Mouse (Mus musculus) forebrain, postnatal 0 days (tissue): ENCODE measurements at regions not wholly inside any gene's neighbourhood (a gene's known extent, or its start where the extent isn't known, plus 50 kb on each side); places are given as distances from the start of the nearest gene placed in this dataset.

Experiments
- ATAC-seq: fragments of 200-750 bp; cut with Nextera tagmentation; 2 replicates; pipeline ENCODE4 v1.8.0; 2017; ENCODE audit warnings: mild to moderate bottlenecking, moderate library complexity
- DNase-seq: peaks from one replicate; pipeline ENCODE4 v3.0.0-alpha.2; 2015
- H3K27ac ChIP-seq: fragments of 300-500 bp; sonication (generic); 2 replicates; pipeline ENCODE4 v1.5.1; 2014; ENCODE audit warnings: low read depth, mild to moderate bottlenecking, antibody characterized with exemption, low read length, moderate library complexity, mixed read lengths
- H3K27me3 ChIP-seq: fragments of 300-500 bp; sonication (generic); 2 replicates; pipeline ENCODE4 v1.6.1; 2014; ENCODE audit warnings: mild to moderate bottlenecking, low read length, mixed read lengths; ENCODE audit not compliant: insufficient read depth
- H3K36me3 ChIP-seq: fragments of 300-500 bp; sonication (generic); 2 replicates; pipeline ENCODE4 v1.6.1; 2014; ENCODE audit warnings: mild to moderate bottlenecking, moderate library complexity; ENCODE audit not compliant: insufficient read depth
- H3K4me1 ChIP-seq: fragments of 300-500 bp; sonication (generic); 2 replicates; pipeline ENCODE4 v1.6.1; 2014; ENCODE audit warnings: antibody characterized with exemption; ENCODE audit not compliant: insufficient read depth
- H3K4me2 ChIP-seq: fragments of 300-500 bp; sonication (generic); 2 replicates; pipeline ENCODE4 v1.6.1; 2014; ENCODE audit warnings: low read depth, mild to moderate bottlenecking, moderate library complexity
- H3K4me3 ChIP-seq: fragments of 300-500 bp; sonication (generic); 2 replicates; pipeline ENCODE4 v1.5.1; 2014; ENCODE audit warnings: low read depth, low read length, mixed read lengths
- H3K9ac ChIP-seq: fragments of 300-500 bp; sonication (generic); 2 replicates; pipeline ENCODE4 v1.6.1; 2014; ENCODE audit warnings: mild to moderate bottlenecking
- H3K9me3 ChIP-seq: fragments of 300-500 bp; sonication (generic); 2 replicates; pipeline ENCODE4 v1.6.1; 2016; ENCODE audit warnings: low read length
- CTCF ChIP-seq: sonication (generic); IDR thresholded peaks from 2 replicates; pipeline ENCODE4 v1.5.1; 2016; ENCODE audit warnings: antibody characterized with exemption, control low read depth, low read depth
- WGBS: fragments of 180-500 bp; shearing (Covaris S2); extraction: QIAGEN DNeasy Blood & Tissue Kit; methylation state at CpG from one replicate; pipeline ENCODE4 v1.1.7; 2014; 5-methylcytosine and 5-hydroxymethylcytosine counted together

- H3K4me1 ChIP-seq, result no peaks in the 10 kb centered on the region
- no peak overlapping the region for H3K9ac ChIP-seq
- no peak for DNase-seq
- no peak overlapping the region for H3K4me3 ChIP-seq
- H3K4me2 ChIP-seq, result no peak overlapping the region
- no peak for TF ChIP-seq CTCF
- H3K27ac ChIP-seq, result no peak overlapping the region
- ATAC-seq, result no peak
- 79% methylated on average over 2 of the region's 2 CpGs for WGBS
- H3K27me3 ChIP-seq, result no peaks in the 10 kb centered on the region
- H3K9me3 ChIP-seq, result no peaks in the 10 kb centered on the region
- H3K36me3 ChIP-seq, result no peaks in the 10 kb centered on the region
Observed at GRCm38 (mm10) chr9:91135107-91135506, 227.1 kb upstream of the Zic4 start.

GRCm38 (mm10) chr9:91140651-91141050 is 221.6 kb upstream of the Zic4 start:
- Histone ChIP-seq H3K27ac (no peak overlapping the region), H3K9ac (no peak overlapping the region), H3K27me3 (no peaks in the 10 kb centered on the region), H3K36me3 (no peaks in the 10 kb centered on the region), H3K4me3 (no peak overlapping the region), H3K4me1 (no peaks in the 10 kb centered on the region), H3K9me3 (no peaks in the 10 kb centered on the region), H3K4me2 (no peak overlapping the region)
- no peak for TF ChIP-seq CTCF
- WGBS, result 29% methylated on average over 1 of the region's 1 CpGs
- DNase-seq (no peak), ATAC-seq (no peak)

- Histone ChIP-seq H3K4me3 (no peak overlapping the region), H3K36me3 (no peaks in the 10 kb centered on the region), H3K9ac (no peak overlapping the region), H3K27ac (no peak overlapping the region), H3K9me3 (no peaks in the 10 kb centered on the region), H3K4me1 (no peaks in the 10 kb centered on the region), H3K27me3 (no peaks in the 10 kb centered on the region), H3K4me2 (no peak overlapping the region)
- no peak for TF ChIP-seq CTCF
- DNase-seq (no peak), ATAC-seq (no peak)
- 93% methylated on average over 11 of the region's 11 CpGs for WGBS
Observed at GRCm38 (mm10) chr9:91151893-91152292, 210.3 kb upstream of the Zic4 start.

GRCm38 (mm10) chr9:91159311-91159710 is 202.9 kb upstream of the Zic4 start:
- Histone ChIP-seq H3K4me1 (no peaks in the 10 kb centered on the region), H3K4me2 (no peak overlapping the region), H3K9ac (no peak overlapping the region), H3K36me3 (no peaks in the 10 kb centered on the region), H3K27me3 (no peaks in the 10 kb centered on the region), H3K27ac (no peak overlapping the region), H3K4me3 (no peak overlapping the region), H3K9me3 (no peaks in the 10 kb centered on the region)
- WGBS, result 91% methylated on average over 2 of the region's 2 CpGs
- ATAC-seq (no peak), DNase-seq (no peak)
- no peak for TF ChIP-seq CTCF

- Histone ChIP-seq H3K4me2 (no peak overlapping the region), H3K4me3 (no peak overlapping the region), H3K9me3 (no peaks in the 10 kb centered on the region), H3K4me1 (no peaks in the 10 kb centered on the region), H3K36me3 (no peaks in the 10 kb centered on the region), H3K27me3 (no peaks in the 10 kb centered on the region), H3K27ac (no peak overlapping the region), H3K9ac (no peak overlapping the region)
- peak; percentile 4 for DNase-seq
- TF ChIP-seq CTCF, result no peak
- ATAC-seq, result no peak
Observed at GRCm38 (mm10) chr9:91167871-91168270, 194.3 kb upstream of the Zic4 start.

- no peak overlapping the region for H3K9ac ChIP-seq
- WGBS, result 84% methylated on average over 4 of the region's 4 CpGs
- no peak overlapping the region for H3K4me3 ChIP-seq
- H3K36me3 ChIP-seq, result no peaks in the 10 kb centered on the region
- H3K4me1 ChIP-seq, result no peaks in the 10 kb centered on the region
- H3K27ac ChIP-seq, result no peak overlapping the region
- H3K9me3 ChIP-seq, result no peaks in the 10 kb centered on the region
- ATAC-seq (no peak), DNase-seq (no peak)
- H3K27me3 ChIP-seq, result no peaks in the 10 kb centered on the region
- no peak overlapping the region for H3K4me2 ChIP-seq
- TF ChIP-seq CTCF, result no peak
Observed at GRCm38 (mm10) chr9:91193221-91193620, 169.0 kb upstream of the Zic4 start.

GRCm38 (mm10) chr9:91193954-91194353 is 168.3 kb upstream of the Zic4 start:
- Histone ChIP-seq H3K27ac (no peak overlapping the region), H3K4me2 (no peak overlapping the region), H3K9me3 (no peaks in the 10 kb centered on the region), H3K27me3 (no peaks in the 10 kb centered on the region), H3K4me3 (no peak overlapping the region), H3K4me1 (no peaks in the 10 kb centered on the region), H3K9ac (no peak overlapping the region), H3K36me3 (no peaks in the 10 kb centered on the region)
- no peak for TF ChIP-seq CTCF
- WGBS, result 87% methylated on average over 3 of the region's 3 CpGs
- ATAC-seq, result no peak
- no peak for DNase-seq

GRCm38 (mm10) chr9:91207281-91207680 is 154.9 kb upstream of the Zic4 start:
- H3K4me3 ChIP-seq, result no peak overlapping the region
- no peaks in the 10 kb centered on the region for H3K27me3 ChIP-seq
- no peaks in the 10 kb centered on the region for H3K4me1 ChIP-seq
- no peaks in the 10 kb centered on the region for H3K9me3 ChIP-seq
- no peak overlapping the region for H3K4me2 ChIP-seq
- ATAC-seq (no peak), DNase-seq (no peak)
- H3K9ac ChIP-seq, result no peak overlapping the region
- no peak for TF ChIP-seq CTCF
- 70% methylated on average over 2 of the region's 2 CpGs for WGBS
- no peak overlapping the region for H3K27ac ChIP-seq
- no peaks in the 10 kb centered on the region for H3K36me3 ChIP-seq
